Mouse (Mus musculus): Measurements from ENCODE around the gene Gm10972. TPM values are rescaled to one million over a fixed set of nuclear protein-coding genes. Genes with fewer than 3 reads are reported as not detected.

Gm10972 gene
- total RNA-seq, 2 experiments from 2014 or later = not detected

Other genes with a start within 250 kb of the Gm10972 start
- under 1 TPM; 0.56 to 0.70 TPM for gene Lingo4, start 244.6 kb upstream of the Gm10972 start, total RNA-seq (2021)
- 10 to 100 TPM in 1 of 2 experiments, 1 to 10 TPM in 1; 8.5 to 14.3 TPM for gene Tdrkh, start 229.8 kb upstream of the Gm10972 start, total RNA-seq (2021)
- 10 to 100 TPM; 69.9 to 77.6 TPM for gene Mrpl9, start 199.8 kb upstream of the Gm10972 start, total RNA-seq (2021)
- not detected for gene Oaz3, start 199.2 kb upstream of the Gm10972 start, total RNA-seq (2021)
- 10 to 100 TPM; 16.3 to 29.0 TPM for gene Celf3, start 164.8 kb upstream of the Gm10972 start, total RNA-seq (2021)
- 1 to 10 TPM; 3.0 to 3.3 TPM for gene Riiad1, start 162.8 kb upstream of the Gm10972 start, total RNA-seq (2021)
- gene Snx27, start 60.4 kb upstream of the Gm10972 start, total RNA-seq (2021) = 10 to 100 TPM; 43.7 to 49.9 TPM
- gene Tuft1, start 15.8 kb downstream of the Gm10972 start, total RNA-seq (2021) = 10 to 100 TPM in 1 of 2 experiments, 1 to 10 TPM in 1; 7.3 to 13.5 TPM
- 1 to 10 TPM; 7.0 to 7.2 TPM for gene Selenbp2, start 50.4 kb downstream of the Gm10972 start, total RNA-seq (2021)
- gene Cgn, start 143.4 kb downstream of the Gm10972 start, total RNA-seq (2021) = 1 to 10 TPM; 1.0 TPM
- 10 to 100 TPM; 27.4 to 28.6 TPM for gene Pogz, start 194.5 kb downstream of the Gm10972 start, total RNA-seq (2021)
- 100 to 1,000 TPM; 276 to 293 TPM for gene Psmb4, start 243.8 kb downstream of the Gm10972 start, total RNA-seq (2021)

Measured in adrenal gland, adult 18-20 months (tissue).